Mouse (Mus musculus): ENCODE data around the gene Cyth4. TPM values are rescaled to one million over a fixed set of nuclear protein-coding genes. Genes with fewer than 3 reads are reported as not detected.

Cyth4 gene
- polyA plus RNA-seq, 1 experiment from 2014 or later = 7.2 TPM

GRCm38 (mm10) chr15:78572658-78573397 lies 24.0 kb upstream of the Cyth4 start, which contains the start of gene Rac2:
Rac2 (minus strand) TSS chr15:78572783.
- Histone ChIP-seq H3K4me1 (ENCODE audit: control insufficient read depth, insufficient read depth, low read length) (no peaks in the 10 kb centered on the region; the same call in 1 of the 2 replicates), H3K4me2 (ENCODE audit: low read depth, low read length) (no peak within 1 kb of the TSS), H3K4me3 (ENCODE audit: low read depth, low read length) (0 out of 2 replicates have a peak within 1 kb of the TSS, but pooled peaks have one; percentile 1), H3K36me3 (ENCODE audit: control insufficient read depth, insufficient read depth, low read length) (no peaks in the 10 kb centered on the region), H3K9me3 (ENCODE audit: control insufficient read depth, low read length) (no peaks in the 10 kb centered on the region), H3K9ac (ENCODE audit: low read depth, low read length) (no peak within 1 kb of the TSS), H3K27me3 (replicated peaks; ENCODE audit: control insufficient read depth, insufficient read depth, low read length) (no peaks in the 10 kb centered on the region), H3K27ac (replicated peaks; ENCODE audit: low read depth, low read length) (no peak within 1 kb of the TSS)
- DNase-seq (ENCODE audit: low spot score) (no peak), ATAC-seq (ENCODE audit: low read depth) (no peak)
- 71% methylated on average over 7 of the region's 8 CpGs for WGBS

- Histone ChIP-seq H3K27ac (replicated peaks; ENCODE audit: low read depth, low read length) (no peak overlapping the region), H3K27me3 (replicated peaks; ENCODE audit: control insufficient read depth, insufficient read depth, low read length) (no peaks in the 10 kb centered on the region), H3K4me2 (ENCODE audit: low read depth, low read length) (no peak overlapping the region), H3K4me3 (ENCODE audit: low read depth, low read length) (no peak overlapping the region), H3K4me1 (ENCODE audit: control insufficient read depth, insufficient read depth, low read length) (peaks cover 15% of the 10 kb centered on the region), H3K9ac (ENCODE audit: low read depth, low read length) (no peak overlapping the region), H3K36me3 (ENCODE audit: control insufficient read depth, insufficient read depth, low read length) (no peaks in the 10 kb centered on the region), H3K9me3 (ENCODE audit: control insufficient read depth, low read length) (no peaks in the 10 kb centered on the region)
- DNase-seq (ENCODE audit: low spot score) = no peak
- WGBS = 55% methylated on average over 4 of the region's 4 CpGs
- no peak for ATAC-seq (ENCODE audit: low read depth)
These were observed 20.5 kb upstream of the Cyth4 start for GRCm38 (mm10) chr15:78576284-78576810.

DNA sequence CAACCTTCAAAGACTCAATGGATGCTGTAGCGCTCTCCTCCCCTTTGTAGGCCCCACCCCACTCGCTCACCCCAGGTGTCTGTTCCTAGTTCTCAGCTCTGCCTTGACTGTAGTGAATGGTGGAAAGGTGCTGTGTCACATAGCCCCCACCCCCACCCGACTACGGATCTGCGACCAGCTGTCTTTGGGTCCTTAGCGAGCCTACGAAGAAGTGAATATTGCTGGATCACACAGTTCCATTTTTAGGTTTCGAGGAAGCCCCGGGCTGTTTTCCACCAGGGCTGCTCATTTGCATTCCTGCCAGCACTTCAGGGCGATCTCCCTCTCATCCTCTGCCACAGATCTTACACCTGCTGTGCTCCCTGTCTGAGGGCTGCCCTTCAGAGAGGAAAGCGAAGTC lies 13.5 kb upstream of the Cyth4 start:
- Histone ChIP-seq H3K27me3 (replicated peaks; ENCODE audit: control insufficient read depth, insufficient read depth, low read length) (no peaks in the 10 kb centered on the region), H3K27ac (replicated peaks; ENCODE audit: low read depth, low read length) (no peak overlapping the region), H3K36me3 (ENCODE audit: control insufficient read depth, insufficient read depth, low read length) (no peaks in the 10 kb centered on the region), H3K9me3 (ENCODE audit: control insufficient read depth, low read length) (no peaks in the 10 kb centered on the region), H3K4me2 (ENCODE audit: low read depth, low read length) (no peak overlapping the region), H3K4me1 (ENCODE audit: control insufficient read depth, insufficient read depth, low read length) (peaks cover 16% of the 10 kb centered on the region), H3K9ac (ENCODE audit: low read depth, low read length) (no peak overlapping the region), H3K4me3 (ENCODE audit: low read depth, low read length) (no peak overlapping the region)
- ATAC-seq (ENCODE audit: low read depth) (no peak), DNase-seq (ENCODE audit: low spot score) (no peak)
- WGBS = 22% methylated on average over 11 of the region's 11 CpGs

DNA sequence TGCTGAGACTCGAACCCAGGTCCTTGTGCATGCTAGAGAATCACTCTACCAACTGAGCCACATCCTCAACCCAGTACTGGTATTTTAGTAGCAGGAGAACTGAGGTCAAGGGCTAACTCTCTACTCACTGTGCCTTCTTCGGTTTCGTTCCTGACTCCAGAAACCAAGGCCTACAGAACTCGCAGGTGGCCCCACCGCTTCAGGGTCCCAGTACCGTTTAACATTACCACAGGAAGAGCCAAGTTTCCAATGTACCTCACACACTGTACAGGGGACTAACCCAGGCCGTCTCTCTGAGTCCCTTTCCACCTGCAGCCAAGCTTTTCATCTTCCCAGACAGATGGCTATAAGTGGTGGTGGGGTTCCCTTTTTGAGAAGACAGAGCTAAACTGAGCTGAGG lies 11.4 kb upstream of the Cyth4 start:
- Histone ChIP-seq H3K4me2 (ENCODE audit: low read depth, low read length) (no peak overlapping the region), H3K9me3 (ENCODE audit: control insufficient read depth, low read length) (no peaks in the 10 kb centered on the region), H3K36me3 (ENCODE audit: control insufficient read depth, insufficient read depth, low read length) (no peaks in the 10 kb centered on the region), H3K4me3 (ENCODE audit: low read depth, low read length) (no peak overlapping the region), H3K9ac (ENCODE audit: low read depth, low read length) (no peak overlapping the region), H3K27me3 (replicated peaks; ENCODE audit: control insufficient read depth, insufficient read depth, low read length) (no peaks in the 10 kb centered on the region), H3K4me1 (ENCODE audit: control insufficient read depth, insufficient read depth, low read length) (peaks cover 10% of the 10 kb centered on the region), H3K27ac (replicated peaks; ENCODE audit: low read depth, low read length) (no peak overlapping the region)
- no peak for ATAC-seq (ENCODE audit: low read depth)
- DNase-seq (ENCODE audit: low spot score) = no peak
- WGBS = 88% methylated on average over 7 of the region's 7 CpGs

DNA sequence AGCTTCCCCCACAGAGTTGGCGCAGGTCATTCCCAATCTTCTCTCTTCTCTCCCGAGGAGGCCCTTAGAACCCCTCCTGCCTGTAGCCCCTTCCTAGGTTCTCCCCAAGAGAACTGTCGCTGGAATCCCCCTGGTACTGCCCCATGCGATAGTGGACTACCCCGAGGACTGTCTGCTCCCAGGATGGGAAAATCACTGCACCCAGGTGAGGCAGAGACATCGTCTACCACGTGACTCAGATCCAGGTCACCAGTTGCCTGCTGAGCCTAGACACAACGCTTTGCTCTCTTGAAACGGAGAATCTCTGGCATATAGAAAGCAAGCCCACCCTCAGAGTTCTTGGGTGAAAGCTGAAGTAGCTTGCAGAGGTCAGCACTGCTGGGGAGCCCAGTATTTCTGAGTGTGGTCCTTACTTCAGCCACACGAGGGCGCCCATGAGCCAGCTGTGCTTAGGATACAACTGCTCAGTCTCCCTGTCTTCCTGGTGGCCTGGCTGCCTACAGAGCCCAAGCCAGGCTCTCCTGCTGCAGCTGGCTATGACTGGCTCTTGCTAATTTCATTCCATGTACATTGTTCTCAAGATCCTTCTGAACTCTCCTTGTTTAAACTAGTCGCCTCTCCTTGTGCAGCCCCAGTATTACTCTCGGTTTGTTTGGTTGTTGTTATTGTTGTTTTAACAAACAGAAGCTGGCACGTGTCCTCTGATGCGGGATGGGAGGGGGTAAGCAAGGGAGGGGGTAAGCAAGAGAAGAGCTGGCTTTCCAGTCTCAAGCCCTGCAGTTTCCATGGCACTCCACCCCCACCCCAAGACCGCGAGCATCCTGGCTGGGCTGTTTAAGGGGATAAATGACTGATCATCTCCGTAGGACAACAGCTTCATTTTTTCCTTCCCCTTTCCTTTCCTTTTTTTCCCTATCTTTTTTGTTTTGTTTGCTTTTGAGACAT lies 9.5 kb upstream of the Cyth4 start:
- 56% methylated on average over 18 of the region's 18 CpGs for WGBS
- no peaks in the 10 kb centered on the region; the same call in 1 of the 2 replicates for H3K4me1 ChIP-seq (ENCODE audit: control insufficient read depth, insufficient read depth, low read length)
- H3K4me3 ChIP-seq (ENCODE audit: low read depth, low read length) = no peak overlapping the region
- no peak overlapping the region for H3K9ac ChIP-seq (ENCODE audit: low read depth, low read length)
- no peaks in the 10 kb centered on the region for H3K36me3 ChIP-seq (ENCODE audit: control insufficient read depth, insufficient read depth, low read length)
- H3K27ac ChIP-seq (replicated peaks; ENCODE audit: low read depth, low read length) = no peak overlapping the region
- no peak overlapping the region for H3K4me2 ChIP-seq (ENCODE audit: low read depth, low read length)
- peak; percentile 81 for ATAC-seq (ENCODE audit: low read depth)
- H3K9me3 ChIP-seq (ENCODE audit: control insufficient read depth, low read length) = no peaks in the 10 kb centered on the region
- DNase-seq (ENCODE audit: low spot score) = peak; percentile 74
- H3K27me3 ChIP-seq (replicated peaks; ENCODE audit: control insufficient read depth, insufficient read depth, low read length) = no peaks in the 10 kb centered on the region

GRCm38 (mm10) chr15:78588049-78588448 lies 8.8 kb upstream of the Cyth4 start:
- Histone ChIP-seq H3K9ac (ENCODE audit: low read depth, low read length) (no peak overlapping the region), H3K27me3 (replicated peaks; ENCODE audit: control insufficient read depth, insufficient read depth, low read length) (no peaks in the 10 kb centered on the region), H3K9me3 (ENCODE audit: control insufficient read depth, low read length) (no peaks in the 10 kb centered on the region), H3K27ac (replicated peaks; ENCODE audit: low read depth, low read length) (no peak overlapping the region), H3K4me2 (ENCODE audit: low read depth, low read length) (no peak overlapping the region), H3K4me1 (ENCODE audit: control insufficient read depth, insufficient read depth, low read length) (no peaks in the 10 kb centered on the region; the same call in 1 of the 2 replicates), H3K4me3 (ENCODE audit: low read depth, low read length) (no peak overlapping the region), H3K36me3 (ENCODE audit: control insufficient read depth, insufficient read depth, low read length) (no peaks in the 10 kb centered on the region)
- ATAC-seq (ENCODE audit: low read depth) (no peak), DNase-seq (ENCODE audit: low spot score) (no peak)
- WGBS = 83% methylated on average over 4 of the region's 4 CpGs

GRCm38 (mm10) chr15:78588900-78589299 lies 7.9 kb upstream of the Cyth4 start:
- Histone ChIP-seq H3K27me3 (replicated peaks; ENCODE audit: control insufficient read depth, insufficient read depth, low read length) (no peaks in the 10 kb centered on the region), H3K27ac (replicated peaks; ENCODE audit: low read depth, low read length) (no peak overlapping the region), H3K4me2 (ENCODE audit: low read depth, low read length) (no peak overlapping the region), H3K4me1 (ENCODE audit: control insufficient read depth, insufficient read depth, low read length) (no peaks in the 10 kb centered on the region; the same call in 1 of the 2 replicates), H3K9me3 (ENCODE audit: control insufficient read depth, low read length) (no peaks in the 10 kb centered on the region), H3K9ac (ENCODE audit: low read depth, low read length) (no peak overlapping the region), H3K36me3 (ENCODE audit: control insufficient read depth, insufficient read depth, low read length) (no peaks in the 10 kb centered on the region), H3K4me3 (ENCODE audit: low read depth, low read length) (no peak overlapping the region)
- ATAC-seq (ENCODE audit: low read depth) (no peak), DNase-seq (ENCODE audit: low spot score) (no peak)
- WGBS = 84% methylated on average over 4 of the region's 4 CpGs

DNA sequence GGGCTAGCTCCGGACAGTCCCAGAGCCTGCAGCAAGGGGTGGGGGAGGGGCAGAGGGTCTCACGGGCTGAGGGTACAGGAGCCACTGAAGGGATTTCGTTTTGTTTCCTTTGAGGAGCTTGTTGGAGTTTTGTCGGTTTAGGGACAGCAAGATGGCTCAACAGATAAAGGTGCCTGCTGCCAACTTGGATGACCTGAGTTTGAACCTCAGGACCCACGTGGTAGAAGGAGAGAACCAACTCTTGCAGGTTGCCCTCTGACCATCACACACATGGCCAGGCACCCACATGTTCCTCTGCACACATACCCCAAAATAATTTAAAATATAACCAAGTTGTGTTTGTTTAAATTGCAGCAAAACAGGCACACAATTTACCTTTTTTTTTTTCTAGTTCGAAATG lies 6.9 kb upstream of the Cyth4 start:
- Histone ChIP-seq H3K4me3 (ENCODE audit: low read depth, low read length) (no peak overlapping the region), H3K27ac (replicated peaks; ENCODE audit: low read depth, low read length) (no peak overlapping the region), H3K4me2 (ENCODE audit: low read depth, low read length) (no peak overlapping the region), H3K4me1 (ENCODE audit: control insufficient read depth, insufficient read depth, low read length) (no peaks in the 10 kb centered on the region; the same call in 1 of the 2 replicates), H3K36me3 (ENCODE audit: control insufficient read depth, insufficient read depth, low read length) (no peaks in the 10 kb centered on the region), H3K9ac (ENCODE audit: low read depth, low read length) (no peak overlapping the region), H3K27me3 (replicated peaks; ENCODE audit: control insufficient read depth, insufficient read depth, low read length) (no peaks in the 10 kb centered on the region), H3K9me3 (ENCODE audit: control insufficient read depth, low read length) (no peaks in the 10 kb centered on the region)
- no peak for ATAC-seq (ENCODE audit: low read depth)
- DNase-seq (ENCODE audit: low spot score) = no peak
- WGBS = 76% methylated on average over 6 of the region's 6 CpGs
